Mouse (Mus musculus): Measurements from ENCODE around the gene March1.

DNA sequence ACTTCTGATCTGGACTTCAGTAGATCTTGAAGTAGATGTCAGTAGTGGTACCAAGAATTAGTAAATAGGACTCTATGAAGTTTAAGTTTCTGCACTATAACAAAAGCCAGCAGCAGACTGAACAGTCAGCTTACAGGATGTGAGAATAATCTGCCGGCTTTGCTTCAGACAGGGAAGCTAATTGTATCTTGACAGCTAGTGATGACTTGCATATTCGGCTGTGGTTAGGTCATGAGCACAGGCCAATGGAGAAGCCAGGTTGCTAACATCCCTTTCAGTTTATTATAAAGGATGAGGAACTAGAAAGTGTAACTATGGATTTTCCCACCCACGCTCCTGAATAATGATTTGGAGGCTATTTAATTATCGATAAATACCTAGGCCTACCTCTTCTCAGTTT lies 872.9 kb downstream of the March1 start:
- TF ChIP-seq POLR2A (IDR thresholded peaks at IDR 0.05; ENCODE audit: low read depth, low read length) (no peak), CTCF (IDR thresholded peaks at IDR 0.05; ENCODE audit: borderline replicate concordance, insufficient read depth, low read length) (no peak)

Data from embryonic fibroblast, embryonic 13.5 days (primary cell).